Mouse (Mus musculus): ENCODE measurements around the gene Jdp2.
"Not testable (repeated sequence)": the region's sequence is repeated elsewhere in the genome, so short reads cannot be mapped to it uniquely, and the experiment has no call there.

Gene Jdp2

DNA sequence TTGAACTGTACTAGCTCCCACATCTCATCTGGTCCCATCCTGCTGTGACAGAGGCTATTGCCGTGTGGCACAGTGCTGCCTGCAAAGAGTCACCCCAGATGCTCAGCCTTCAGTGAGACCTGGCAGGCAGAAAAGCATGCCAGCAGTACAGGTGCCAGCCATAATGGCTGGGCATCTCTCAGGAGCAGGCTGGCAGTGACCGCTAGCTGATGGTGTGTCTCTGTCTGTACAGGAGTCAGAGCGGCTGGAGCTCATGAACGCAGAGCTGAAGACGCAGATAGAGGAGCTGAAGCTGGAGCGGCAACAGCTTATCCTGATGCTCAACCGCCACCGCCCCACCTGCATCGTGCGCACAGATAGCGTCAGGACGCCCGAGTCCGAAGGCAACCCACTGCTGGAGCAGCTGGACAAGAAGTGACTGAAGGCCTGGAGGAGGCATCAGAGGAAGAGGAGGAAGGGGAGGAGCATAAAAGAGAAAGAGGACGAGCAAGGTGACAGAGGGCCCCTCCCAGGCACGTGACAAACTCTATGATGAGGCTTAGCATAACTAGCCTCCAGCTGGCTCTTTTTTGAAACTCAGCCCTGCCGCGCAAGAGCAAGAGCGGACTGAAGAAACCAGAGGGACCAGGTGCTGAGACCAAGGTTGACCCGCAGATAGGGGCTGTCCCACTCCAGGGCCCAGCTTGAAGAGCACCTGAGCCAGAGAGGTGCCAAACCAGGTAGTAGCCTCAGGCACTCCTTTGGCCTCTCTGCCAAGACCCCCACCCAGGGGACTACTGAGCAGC is 39.9 kb downstream of the Jdp2 start:
- DNase-seq (ENCODE audit: low spot score in 2 of 2): no peak

GRCm38 (mm10) chr12:85639326-85640008 is 40.6 kb downstream of the Jdp2 start:
- DNase-seq (ENCODE audit: low spot score in 2 of 2): no peak

DNA sequence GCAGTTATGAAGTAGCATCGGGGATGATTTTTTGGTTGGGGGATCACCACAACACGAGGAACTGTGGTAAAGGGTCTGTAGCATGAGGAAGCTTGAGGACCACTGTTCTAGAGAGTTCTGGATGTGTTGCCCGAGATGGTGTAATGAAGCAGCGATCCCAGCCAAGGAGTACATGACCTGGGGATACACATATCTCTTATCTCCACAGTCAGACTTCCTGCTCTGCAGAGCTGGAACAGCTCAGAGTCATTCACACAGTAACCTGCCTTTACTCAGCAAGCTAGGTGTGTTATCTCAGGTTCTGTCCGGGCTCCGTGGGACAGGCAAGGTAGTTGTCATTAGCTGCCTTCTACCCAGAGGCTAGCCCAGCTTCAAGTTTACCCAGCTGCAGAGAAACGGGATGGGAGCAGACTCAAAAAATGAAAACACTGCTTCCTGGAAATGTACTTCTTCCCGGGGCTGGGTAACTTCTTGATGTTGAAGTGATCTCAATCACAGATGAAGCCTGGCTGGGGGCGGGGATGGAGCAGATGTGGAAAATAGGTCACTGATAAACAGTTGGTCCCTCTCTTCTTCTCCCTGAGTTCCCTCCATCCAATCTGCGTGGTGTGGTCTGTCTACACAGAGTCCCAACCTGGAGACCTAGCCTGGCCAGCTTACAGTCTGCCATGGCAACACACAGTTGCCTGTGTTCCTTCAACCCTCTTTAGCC is 42.2 kb downstream of the Jdp2 start:
- DNase-seq (ENCODE audit: low spot score in 2 of 2): no peak

GRCm38 (mm10) chr12:85641564-85641931 is 42.7 kb downstream of the Jdp2 start:
- no peak for DNase-seq (ENCODE audit: low spot score in 2 of 2)

GRCm38 (mm10) chr12:85643735-85644134 is 44.9 kb downstream of the Jdp2 start:
- no peak for DNase-seq (ENCODE audit: low spot score in 2 of 2)

- peak; percentile 44 to 69 for DNase-seq (ENCODE audit: low spot score in 2 of 2)
Measured at GRCm38 (mm10) chr12:85645664-85646063, 46.8 kb downstream of the Jdp2 start.

DNA sequence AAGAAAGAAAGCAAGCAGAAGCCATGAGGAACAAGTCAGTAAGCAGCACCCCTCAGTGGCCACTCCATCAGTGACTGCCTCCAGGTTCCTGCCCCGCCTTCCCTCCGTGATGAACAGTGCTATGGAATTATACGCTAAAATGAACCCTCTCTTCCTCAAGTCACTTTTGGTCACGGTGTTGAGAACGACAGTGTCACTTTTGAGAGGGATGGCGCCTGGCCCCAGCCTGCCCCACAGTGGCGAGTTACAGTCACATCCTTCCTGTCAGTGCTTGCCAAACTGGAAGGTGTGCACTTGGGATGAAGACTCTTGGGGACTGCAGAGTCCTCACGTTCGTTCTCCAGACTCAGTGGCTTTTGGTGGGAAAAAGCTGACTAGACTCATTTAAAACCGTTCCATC is 48.5 kb downstream of the Jdp2 start:
- no peak for DNase-seq (ENCODE audit: low spot score in 2 of 2)

DNA sequence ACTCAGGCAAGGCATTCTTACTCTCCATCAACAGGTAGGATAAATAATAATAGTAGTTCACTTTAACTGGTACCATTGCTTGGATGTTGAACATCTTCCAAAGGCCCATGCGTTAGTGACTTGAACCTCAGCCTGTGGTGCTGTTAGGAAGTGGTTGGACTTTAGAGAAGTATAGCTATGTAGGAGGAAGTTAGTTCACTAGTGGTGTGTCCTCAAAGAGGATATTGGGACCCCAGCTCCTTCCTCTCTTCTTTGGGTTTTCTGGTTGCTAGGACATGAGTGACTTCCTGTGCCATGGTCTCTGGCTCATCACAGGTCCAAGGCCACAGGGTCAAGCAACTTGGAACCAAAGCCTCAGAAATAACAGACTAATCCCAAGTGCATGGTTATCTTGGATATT is 49.1 kb downstream of the Jdp2 start:
- DNase-seq (ENCODE audit: low spot score in 2 of 2): no peak

GRCm38 (mm10) chr12:85659319-85659718 is 60.5 kb downstream of the Jdp2 start:
- no peak for DNase-seq (ENCODE audit: low spot score in 2 of 2)

- DNase-seq (ENCODE audit: low spot score in 2 of 2): no peak
Measured at GRCm38 (mm10) chr12:85660855-85661254, 62.0 kb downstream of the Jdp2 start.

DNA sequence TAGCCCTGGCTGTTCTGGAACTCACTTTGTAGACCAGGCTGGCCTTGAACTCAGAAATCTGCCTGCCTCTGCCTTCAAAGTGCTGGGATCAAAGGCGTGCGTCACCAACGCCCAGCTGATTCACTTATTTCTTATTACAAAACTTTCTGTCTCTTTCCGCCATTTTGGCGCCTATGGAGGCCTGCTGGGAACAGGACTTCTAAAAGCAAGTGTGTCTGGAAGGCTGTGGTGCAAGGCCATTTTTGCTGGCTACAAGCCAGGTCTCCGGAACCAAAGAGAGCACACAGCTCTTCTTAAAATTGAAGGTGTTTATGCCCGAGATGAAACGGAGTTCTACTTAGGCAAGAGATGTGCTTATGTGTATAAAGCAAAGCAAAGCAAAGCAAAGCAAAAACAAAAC is 63.4 kb downstream of the Jdp2 start:
- not testable (repeated sequence) for DNase-seq (ENCODE audit: low spot score in 2 of 2)

DNA sequence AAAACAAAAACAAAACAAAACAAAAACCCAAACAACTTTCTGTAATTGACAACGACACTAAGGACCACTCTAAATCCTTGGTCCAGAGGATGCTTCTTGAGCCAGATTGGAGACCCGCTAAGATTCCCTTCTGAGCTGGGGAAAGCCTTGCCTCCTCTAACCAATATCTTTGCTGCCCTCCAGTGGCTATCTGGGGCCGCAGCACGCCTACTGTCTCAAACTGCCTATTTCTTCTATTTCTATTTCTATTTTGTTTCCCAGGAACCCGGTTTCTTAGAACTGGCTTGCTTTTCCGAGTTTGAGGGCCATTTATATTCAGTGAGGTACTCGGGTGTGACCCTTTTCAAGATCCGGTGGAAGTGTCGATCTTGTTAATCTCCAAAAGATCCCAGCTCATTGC is 64.1 kb downstream of the Jdp2 start:
- DNase-seq (ENCODE audit: low spot score in 2 of 2): peak; percentile 58 to 78

GRCm38 (mm10) chr12:85666112-85666511 is 67.3 kb downstream of the Jdp2 start:
- DNase-seq (ENCODE audit: low spot score in 2 of 2): no peak

DNA sequence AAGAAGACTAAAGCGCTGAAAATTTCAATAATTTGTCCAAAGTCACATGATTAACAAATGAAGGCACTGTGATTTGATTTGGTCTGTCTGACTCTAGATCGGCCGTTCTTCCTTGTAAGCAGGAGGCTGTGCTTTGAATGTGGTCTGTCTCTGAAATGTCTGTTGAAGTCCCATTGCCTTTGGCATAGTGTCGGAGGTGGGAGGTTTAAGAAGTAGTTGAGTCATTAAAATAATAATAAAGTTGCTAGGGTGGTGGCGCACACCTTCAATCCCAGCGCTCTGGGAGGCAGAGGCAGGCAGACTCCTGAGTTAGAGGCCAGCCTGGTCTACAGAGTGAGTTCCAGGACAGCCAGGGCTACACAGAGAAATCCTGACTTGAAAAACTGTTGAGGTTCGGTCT is 68.2 kb downstream of the Jdp2 start:
- no peak for DNase-seq (ENCODE audit: low spot score in 2 of 2)

DNA sequence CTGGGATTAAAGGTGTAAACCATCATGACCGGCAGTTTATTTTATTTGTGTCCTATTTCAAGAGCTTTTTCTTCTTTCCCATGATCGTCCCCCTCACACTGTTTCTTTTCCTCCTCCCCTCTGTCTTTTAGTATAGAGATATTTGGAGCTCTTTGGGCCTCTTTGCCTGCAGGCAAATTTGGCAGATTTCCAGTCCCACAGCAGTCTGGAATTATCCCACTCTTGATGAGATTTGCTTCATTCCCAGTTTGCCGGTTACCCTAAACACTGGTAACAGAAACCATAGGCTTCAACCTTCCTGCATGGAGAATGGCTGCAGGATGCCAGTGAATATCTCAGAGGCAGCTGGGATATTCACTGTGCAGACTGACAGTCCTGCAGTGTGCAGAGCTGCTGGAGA is 69.9 kb downstream of the Jdp2 start:
- no peak for DNase-seq (ENCODE audit: low spot score in 2 of 2)

DNA sequence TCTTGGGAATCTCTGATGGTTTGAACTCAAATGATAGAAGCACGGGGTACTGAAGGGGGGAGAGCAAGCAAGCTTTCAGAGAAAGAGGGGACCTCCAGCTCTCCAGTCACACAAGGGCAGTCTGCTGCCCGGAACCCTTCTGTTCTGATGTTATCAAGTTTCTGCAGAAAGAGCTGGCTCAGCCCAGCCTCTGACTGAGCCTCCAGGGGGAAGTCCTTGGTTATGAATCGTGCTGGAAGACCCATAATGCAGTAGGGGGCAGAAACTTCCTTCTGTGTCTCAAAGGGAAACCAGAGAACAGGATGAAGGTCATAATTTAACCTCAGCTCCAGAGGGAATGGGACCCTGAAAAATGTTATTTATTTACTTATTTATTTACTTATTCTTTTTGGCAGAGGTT is 71.3 kb downstream of the Jdp2 start:
- no peak for DNase-seq (ENCODE audit: low spot score in 2 of 2)

DNA sequence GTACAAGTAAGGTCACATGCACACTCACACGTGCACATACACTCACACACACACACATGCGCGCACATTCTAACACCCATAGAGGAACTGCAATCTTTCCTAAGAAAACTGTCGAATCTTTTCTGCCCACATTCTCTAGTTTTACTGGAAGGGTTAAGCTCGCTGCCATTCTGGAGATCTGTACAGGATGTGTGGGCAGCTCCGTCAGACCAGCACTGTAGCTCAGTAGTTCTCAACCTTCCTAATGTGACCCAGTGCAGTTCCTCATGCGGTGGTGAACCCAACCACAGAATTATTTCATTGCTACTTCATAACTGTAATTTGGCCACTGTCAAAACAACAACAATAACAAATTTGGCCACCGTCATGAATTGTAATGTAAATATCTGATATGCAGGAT is 75.1 kb downstream of the Jdp2 start:
- DNase-seq (ENCODE audit: low spot score in 2 of 2): no peak

DNA sequence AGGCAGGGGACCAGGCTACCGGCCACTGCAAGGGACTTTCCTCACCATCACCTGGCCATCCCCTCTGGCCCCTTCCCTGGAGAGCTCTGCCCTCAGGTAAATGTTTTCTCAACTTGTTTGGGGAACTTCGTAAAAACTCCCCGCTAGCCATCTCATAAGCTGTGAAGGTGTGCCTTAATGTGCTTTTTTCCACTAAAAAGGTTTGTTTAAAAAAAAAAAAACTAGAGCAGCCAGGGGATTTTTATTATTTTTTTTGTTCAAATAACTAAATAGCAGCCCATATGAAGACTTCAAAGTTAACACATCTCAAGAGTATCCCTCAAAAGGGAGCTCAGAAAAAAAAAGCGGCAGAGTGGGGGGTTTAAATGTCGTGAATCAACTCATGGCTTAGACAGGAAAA is 80.3 kb downstream of the Jdp2 start:
- DNase-seq (ENCODE audit: low spot score in 2 of 2): no peak

GRCm38 (mm10) chr12:85679808-85680207 is 81.0 kb downstream of the Jdp2 start:
- DNase-seq (ENCODE audit: low spot score in 2 of 2): no peak

GRCm38 (mm10) chr12:85682328-85682727 is 83.5 kb downstream of the Jdp2 start:
- no peak for DNase-seq (ENCODE audit: low spot score in 2 of 2)

GRCm38 (mm10) chr12:85684411-85685275 is 85.8 kb downstream of the Jdp2 start:
- no peak for DNase-seq (ENCODE audit: low spot score in 2 of 2)

Data from spleen, postnatal 4 days (tissue).